Mouse (Mus musculus) mouse embryonic stem cell (cell line): ENCODE data around the gene Satb2.
"Not testable (repeated sequence)": the region's sequence is repeated elsewhere in the genome, so short reads cannot be mapped to it uniquely, and the experiment has no call there.

Experiments used
- in situ Hi-C, 2 experiments: fragments of 300-500 bp; cut with MboI; formaldehyde crosslinking; loops; 1 replicate in 1 of 2; 3 replicates in 1 of 2; pipeline ENCODE4 v1.14.3; 2019 to 2020; ENCODE audit warnings: low sequenced_read_pairs in 2 of 2, low pct_unique_long_range_greater_than_20kb in 1 of 2, mixed read lengths in 1 of 2; ENCODE audit not compliant: unreplicated experiment in 1 of 2

Satb2 gene

GRCm38 (mm10) chr1:56789641-56790040 is 188.8 kb downstream of the Satb2 start:
- in situ Hi-C loops, result no loop called here

- in situ Hi-C loops, result not testable (repeated sequence)
Observed at GRCm38 (mm10) chr1:56782139-56782538, 196.3 kb downstream of the Satb2 start.

DNA sequence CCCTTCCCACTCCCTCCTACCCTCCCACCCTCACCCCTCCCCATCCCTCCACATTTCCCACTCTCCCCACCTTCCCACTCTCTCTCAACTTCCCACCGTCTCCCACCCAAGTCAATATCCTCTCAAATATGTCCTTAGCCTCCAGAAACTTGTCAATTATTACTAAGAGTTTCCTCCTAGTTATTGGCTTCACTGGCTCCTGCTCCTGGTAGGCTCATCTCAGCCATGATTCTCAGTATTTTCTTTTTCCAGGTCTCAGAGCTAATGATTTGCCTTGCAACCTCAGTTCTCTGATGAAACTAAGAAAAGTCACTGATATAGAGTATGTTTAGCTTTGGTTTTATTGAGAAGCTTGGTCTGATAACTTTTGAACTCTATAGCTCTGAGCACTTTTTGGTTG is 214.2 kb downstream of the Satb2 start:
- in situ Hi-C loops, result loop anchor here in 1 of 2 experiments (25.0 kb wide), 1 partner anchor 223 kb away; the partner anchor contains the start of gene Satb2

DNA sequence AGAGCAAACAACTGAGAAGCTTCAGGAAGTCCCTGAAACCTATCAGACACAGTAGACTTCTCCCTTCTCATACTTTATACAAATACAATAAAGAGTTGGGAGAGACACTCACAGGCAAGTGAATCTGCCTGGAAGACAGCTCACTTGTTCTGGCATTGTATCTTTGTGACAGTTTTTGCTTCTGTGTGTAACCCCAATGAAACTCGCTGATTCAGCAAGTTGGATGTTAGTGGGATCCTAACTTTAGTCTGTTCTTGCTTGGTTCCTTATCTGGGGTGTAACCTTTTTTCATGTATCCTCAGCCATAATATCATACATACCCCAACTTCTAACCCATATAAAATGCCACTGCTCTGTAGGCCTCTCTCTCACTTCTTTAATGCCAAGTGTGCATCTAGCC is 216.9 kb downstream of the Satb2 start:
- in situ Hi-C loops, result loop anchor here in 1 of 2 experiments (25.0 kb wide), 1 partner anchor 226 kb away; the partner anchor contains the start of gene Satb2

GRCm38 (mm10) chr1:56753283-56753682 is 225.2 kb downstream of the Satb2 start:
- in situ Hi-C loops, result loop anchor here in 1 of 2 experiments (25.0 kb wide), 1 partner anchor 234 kb away; the partner anchor contains the start of gene Satb2

- in situ Hi-C loops, result loop anchor here in 1 of 2 experiments (25.0 kb wide), 1 partner anchor 237 kb away; the partner anchor contains the start of gene Satb2
Observed at GRCm38 (mm10) chr1:56750693-56751092, 227.8 kb downstream of the Satb2 start.

GRCm38 (mm10) chr1:56749629-56750311 is 228.7 kb downstream of the Satb2 start:
- in situ Hi-C loops, result loop anchor here in 1 of 2 experiments (25.0 kb wide), 1 partner anchor 238 kb away; the partner anchor contains the start of gene Satb2

GRCm38 (mm10) chr1:56748876-56749493 is 229.5 kb downstream of the Satb2 start:
- in situ Hi-C loops, result no loop called here
